Mouse (Mus musculus): ENCODE measurements around the gene Rwdd4a. TPM values are rescaled to one million over a fixed set of nuclear protein-coding genes. Genes with fewer than 3 reads are reported as not detected.
A peak's percentile ranks its signal among the peaks of the same experiment; 100 is the strongest.

Gene Rwdd4a
- total RNA-seq (2014; fragmentation: Nextera tagmentation) = 45.8 and 52.6 TPM in 2 replicates
- 28.4 and 29.9 TPM in 2 replicates for total RNA-seq (2017)
- polyA plus RNA-seq (2012) = 9.7 and 12.7 TPM in 2 replicates

- Histone ChIP-seq H3K4me1 (ENCODE audit: insufficient read depth, low read depth, low read length) (peaks cover 21% of the 10 kb centered on the region), H3K36me3 (replicated peaks) (peaks cover 44% of the 10 kb centered on the region), H3K9me3 (replicated peaks) (no peaks in the 10 kb centered on the region), H3K4me3 (ENCODE audit: low read depth, low read length) (peak within 1 kb of the TSS; percentile 95), H3K27me3 (ENCODE audit: insufficient read depth, low read length) (no peaks in the 10 kb centered on the region)
- peak; percentile 100 for ATAC-seq (ENCODE audit: extremely low read depth, insufficient number of reproducible peaks, low FRiP score, poor library complexity, severe bottlenecking)
- no peak for TF ChIP-seq POLR2AphosphoS5 (IDR thresholded peaks at IDR 0.05; ENCODE audit: insufficient replicate concordance, low read depth, low read length)
- no peak for TF ChIP-seq TAL1 (conservative IDR thresholded peaks at IDR 0.05; ENCODE audit: low read depth, low read length)
- no peak for TF ChIP-seq GATA2 (IDR thresholded peaks at IDR 0.05; ENCODE audit: borderline replicate concordance, low read depth, low read length)
- no peak for TF ChIP-seq GATA1 (IDR thresholded peaks at IDR 0.05; ENCODE audit: borderline replicate concordance, low read length)
- TF ChIP-seq CTCF (IDR thresholded peaks at IDR 0.05; ENCODE audit: low read depth, low read length) = no peak
- peak; percentile 99 for DNase-seq (ENCODE audit: low spot score)
Observed at GRCm38 (mm10) chr8:47533344-47534125, at the start of gene Rwdd4a, which contains the start of gene Trappc11. Rwdd4a (plus strand) TSS chr8:47533664. Trappc11 (minus strand) TSS chr8:47533470.

DNA sequence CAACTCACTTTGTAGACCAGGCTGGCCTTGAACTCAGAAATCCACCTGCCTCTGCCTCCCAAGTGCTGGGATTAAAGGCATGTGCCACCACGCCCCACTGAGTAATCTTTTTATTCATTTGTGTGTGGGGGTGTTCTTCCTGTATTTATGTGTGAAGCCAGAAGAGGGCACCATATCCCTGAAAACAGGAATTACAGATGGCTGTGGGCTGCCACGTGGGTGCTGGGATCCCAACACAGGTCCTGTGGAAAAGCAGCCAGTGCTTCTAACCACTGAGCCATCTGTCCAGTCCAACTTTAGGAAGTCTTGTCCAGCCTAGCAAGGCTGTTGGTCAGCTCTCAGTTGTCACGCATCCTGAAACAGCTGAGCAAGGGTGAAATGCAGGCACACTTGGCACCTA lies 46.2 kb upstream of the Rwdd4a start:
- Histone ChIP-seq H3K4me3 (ENCODE audit: low read depth, low read length) (no peak overlapping the region), H3K9me3 (replicated peaks) (peaks cover 4% of the 10 kb centered on the region), H3K4me1 (ENCODE audit: insufficient read depth, low read depth, low read length) (no peaks in the 10 kb centered on the region), H3K36me3 (replicated peaks) (peaks cover 41% of the 10 kb centered on the region), H3K27me3 (ENCODE audit: insufficient read depth, low read length) (no peaks in the 10 kb centered on the region)
- TF ChIP-seq GATA1 (IDR thresholded peaks at IDR 0.05; ENCODE audit: borderline replicate concordance, low read length) = no peak
- ATAC-seq (ENCODE audit: extremely low read depth, insufficient number of reproducible peaks, low FRiP score, poor library complexity, severe bottlenecking) (no peak), DNase-seq (ENCODE audit: low spot score) (no peak)

GRCm38 (mm10) chr8:47493106-47493505 lies 40.4 kb upstream of the Rwdd4a start:
- DNase-seq (ENCODE audit: low spot score) (no peak), ATAC-seq (ENCODE audit: extremely low read depth, insufficient number of reproducible peaks, low FRiP score, poor library complexity, severe bottlenecking) (no peak)
- Histone ChIP-seq H3K36me3 (replicated peaks) (peaks cover 88% of the 10 kb centered on the region), H3K9me3 (replicated peaks) (no peaks in the 10 kb centered on the region), H3K4me3 (ENCODE audit: low read depth, low read length) (no peak overlapping the region), H3K4me1 (ENCODE audit: insufficient read depth, low read depth, low read length) (no peaks in the 10 kb centered on the region), H3K27me3 (ENCODE audit: insufficient read depth, low read length) (no peaks in the 10 kb centered on the region)
- no peak for TF ChIP-seq GATA1 (IDR thresholded peaks at IDR 0.05; ENCODE audit: borderline replicate concordance, low read length)

GRCm38 (mm10) chr8:47494602-47495153 lies 38.8 kb upstream of the Rwdd4a start:
- H3K9me3 ChIP-seq (replicated peaks) = no peaks in the 10 kb centered on the region
- no peak overlapping the region for H3K4me3 ChIP-seq (ENCODE audit: low read depth, low read length)
- H3K36me3 ChIP-seq (replicated peaks) = peaks cover 92% of the 10 kb centered on the region
- ATAC-seq (ENCODE audit: extremely low read depth, insufficient number of reproducible peaks, low FRiP score, poor library complexity, severe bottlenecking) (no peak), DNase-seq (ENCODE audit: low spot score) (no peak)
- no peaks in the 10 kb centered on the region for H3K4me1 ChIP-seq (ENCODE audit: insufficient read depth, low read depth, low read length)
- TF ChIP-seq GATA2 (IDR thresholded peaks at IDR 0.05; ENCODE audit: borderline replicate concordance, low read depth, low read length) = no peak
- no peaks in the 10 kb centered on the region for H3K27me3 ChIP-seq (ENCODE audit: insufficient read depth, low read length)

- DNase-seq (ENCODE audit: low spot score) (no peak), ATAC-seq (ENCODE audit: extremely low read depth, insufficient number of reproducible peaks, low FRiP score, poor library complexity, severe bottlenecking) (no peak)
- no peaks in the 10 kb centered on the region for H3K9me3 ChIP-seq (replicated peaks)
- H3K4me3 ChIP-seq (ENCODE audit: low read depth, low read length) = no peak overlapping the region
- peaks cover 94% of the 10 kb centered on the region for H3K36me3 ChIP-seq (replicated peaks)
- H3K27me3 ChIP-seq (ENCODE audit: insufficient read depth, low read length) = no peaks in the 10 kb centered on the region
- H3K4me1 ChIP-seq (ENCODE audit: insufficient read depth, low read depth, low read length) = no peaks in the 10 kb centered on the region
- TF ChIP-seq POLR2AphosphoS5 (IDR thresholded peaks at IDR 0.05; ENCODE audit: insufficient replicate concordance, low read depth, low read length) = no peak
- no peak for TF ChIP-seq CTCF (IDR thresholded peaks at IDR 0.05; ENCODE audit: low read depth, low read length)
- no peak for TF ChIP-seq TAL1 (conservative IDR thresholded peaks at IDR 0.05; ENCODE audit: low read depth, low read length)
- TF ChIP-seq GATA2 (IDR thresholded peaks at IDR 0.05; ENCODE audit: borderline replicate concordance, low read depth, low read length) = no peak
- no peak for TF ChIP-seq GATA1 (IDR thresholded peaks at IDR 0.05; ENCODE audit: borderline replicate concordance, low read length)
Observed at GRCm38 (mm10) chr8:47495428-47495827, 38.0 kb upstream of the Rwdd4a start.

DNA sequence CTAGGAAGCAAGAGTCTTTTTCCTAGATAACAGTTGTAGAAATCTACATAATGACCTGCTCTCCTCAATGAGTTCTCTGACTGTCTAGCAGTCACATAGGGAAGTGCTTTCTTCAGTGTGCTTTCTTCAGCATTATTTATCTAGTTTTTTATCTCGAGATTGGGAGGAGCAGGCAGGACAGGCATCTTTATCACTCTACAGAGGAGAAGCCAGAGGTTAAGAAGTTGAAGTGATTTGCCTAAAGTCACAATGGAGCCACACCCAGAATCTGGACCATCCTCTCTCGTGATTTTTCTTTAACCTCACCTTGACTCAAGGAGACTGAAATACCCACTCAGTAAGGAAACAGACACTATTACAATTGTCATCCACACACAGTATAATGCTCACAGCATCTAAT lies 31.5 kb upstream of the Rwdd4a start:
- ATAC-seq (ENCODE audit: extremely low read depth, insufficient number of reproducible peaks, low FRiP score, poor library complexity, severe bottlenecking) (no peak), DNase-seq (ENCODE audit: low spot score) (no peak)
- Histone ChIP-seq H3K36me3 (replicated peaks) (peaks cover 92% of the 10 kb centered on the region), H3K4me1 (ENCODE audit: insufficient read depth, low read depth, low read length) (no peaks in the 10 kb centered on the region), H3K9me3 (replicated peaks) (no peaks in the 10 kb centered on the region), H3K27me3 (ENCODE audit: insufficient read depth, low read length) (no peaks in the 10 kb centered on the region), H3K4me3 (ENCODE audit: low read depth, low read length) (no peak overlapping the region)
- TF ChIP-seq TAL1 (conservative IDR thresholded peaks at IDR 0.05; ENCODE audit: low read depth, low read length) (no peak), CTCF (IDR thresholded peaks at IDR 0.05; ENCODE audit: low read depth, low read length) (no peak)

DNA sequence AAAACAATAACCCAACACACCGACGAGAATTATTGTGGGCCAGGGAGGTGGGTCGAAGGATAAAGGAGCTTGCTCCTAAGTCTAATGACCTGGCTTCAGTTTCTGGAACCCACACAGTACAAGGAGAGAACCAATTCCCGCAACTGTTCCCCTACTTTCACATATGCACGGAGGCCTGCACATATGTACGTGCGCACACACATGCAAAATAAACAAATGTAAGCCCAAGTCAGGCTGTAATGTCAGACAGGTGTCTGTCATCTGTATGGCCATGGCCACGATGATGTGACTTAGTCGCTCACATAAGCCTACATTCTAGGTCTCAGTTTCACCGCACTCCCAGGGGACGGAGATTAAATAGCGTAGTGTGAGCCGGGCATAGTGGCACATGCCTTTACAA lies 30.9 kb upstream of the Rwdd4a start:
- Histone ChIP-seq H3K4me3 (ENCODE audit: low read depth, low read length) (no peak overlapping the region), H3K27me3 (ENCODE audit: insufficient read depth, low read length) (no peaks in the 10 kb centered on the region), H3K4me1 (ENCODE audit: insufficient read depth, low read depth, low read length) (no peaks in the 10 kb centered on the region), H3K9me3 (replicated peaks) (no peaks in the 10 kb centered on the region), H3K36me3 (replicated peaks) (peaks cover 92% of the 10 kb centered on the region)
- TF ChIP-seq CTCF (IDR thresholded peaks at IDR 0.05; ENCODE audit: low read depth, low read length) (no peak), TAL1 (conservative IDR thresholded peaks at IDR 0.05; ENCODE audit: low read depth, low read length) (no peak), POLR2AphosphoS5 (IDR thresholded peaks at IDR 0.05; ENCODE audit: insufficient replicate concordance, low read depth, low read length) (no peak), GATA2 (IDR thresholded peaks at IDR 0.05; ENCODE audit: borderline replicate concordance, low read depth, low read length) (no peak), GATA1 (IDR thresholded peaks at IDR 0.05; ENCODE audit: borderline replicate concordance, low read length) (no peak)
- no peak for ATAC-seq (ENCODE audit: extremely low read depth, insufficient number of reproducible peaks, low FRiP score, poor library complexity, severe bottlenecking)
- no peak for DNase-seq (ENCODE audit: low spot score)
